Mouse (Mus musculus): ENCODE data around the gene Gm7982.
"Not testable (repeated sequence)": the region's sequence is repeated elsewhere in the genome, so short reads cannot be mapped to it uniquely, and the experiment has no call there.

The Gm7982 gene

DNA sequence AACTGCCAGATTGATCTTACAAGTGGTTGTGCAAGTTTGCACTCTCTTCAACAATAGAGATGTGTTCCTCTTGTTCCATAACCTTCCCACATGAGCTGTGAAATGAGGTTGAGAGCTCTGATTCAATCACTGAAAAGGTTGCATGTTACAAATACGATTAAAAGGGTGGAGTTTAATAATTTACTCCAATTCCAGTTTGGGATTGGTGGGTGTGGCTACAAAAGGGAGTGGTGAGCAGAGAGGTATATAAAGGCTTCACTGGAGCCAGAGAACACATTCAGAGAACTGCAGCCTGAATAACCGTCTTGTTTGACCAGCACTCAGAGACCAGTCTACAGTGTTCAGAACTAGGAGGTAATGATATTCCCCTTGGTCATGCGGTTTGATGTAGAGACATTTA, at the start of gene Gm7982:
TSS of gene Gm7982 (plus strand) at position 301 of the 400 bp plus-strand sequence.
- not testable (repeated sequence) for DNase-seq (ENCODE audit: inconsistent ontology term)

DNA sequence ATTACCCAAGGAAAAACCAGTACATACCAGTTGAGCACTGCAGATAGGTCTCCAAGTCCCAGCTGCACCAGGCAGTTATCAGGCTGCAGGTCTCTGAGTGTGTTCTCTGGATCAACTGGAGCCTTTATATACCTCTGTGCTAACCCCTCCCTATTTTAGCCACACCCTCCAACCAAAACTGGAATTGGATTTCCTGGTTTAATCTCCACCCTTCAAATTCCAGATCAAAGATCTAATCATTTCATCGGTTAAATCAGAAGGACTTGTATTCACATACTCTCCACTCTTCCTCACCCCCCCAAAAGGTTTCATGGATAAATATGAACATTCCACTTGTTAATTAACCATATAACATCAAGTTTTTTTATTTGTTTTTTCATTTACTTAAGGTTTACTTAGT, 5.7 kb upstream of the Gm7982 start, which contains the start of gene Gm7978:
TSS of gene Gm7978 (minus strand) at position 101 of the 400 bp plus-strand sequence.
- DNase-seq (ENCODE audit: inconsistent ontology term): not testable (repeated sequence)

DNA sequence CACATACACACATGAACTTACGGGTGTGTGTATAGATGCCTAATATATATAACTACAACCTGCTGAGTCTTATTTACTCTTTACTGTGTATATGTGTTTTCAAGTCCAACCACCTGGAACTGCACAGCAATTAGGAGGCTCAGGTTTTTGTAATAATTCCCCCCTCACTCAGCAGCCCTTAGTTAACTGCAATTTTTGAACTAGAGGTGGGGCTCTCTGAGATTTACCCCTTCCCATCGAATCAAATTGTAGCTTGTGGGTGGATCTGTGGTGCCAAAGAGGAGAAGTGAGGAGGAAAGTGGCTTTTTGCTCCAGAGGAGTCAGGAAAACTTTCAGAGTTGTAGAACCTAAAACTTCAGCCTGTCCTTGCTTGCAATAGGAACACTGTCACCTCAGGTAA, 33.9 kb downstream of the Gm7982 start, which contains the start of gene E330014E10Rik:
TSS of gene E330014E10Rik (plus strand) at position 301 of the 400 bp plus-strand sequence.
- not testable (repeated sequence) for DNase-seq (ENCODE audit: inconsistent ontology term)

Measured in Muller cell, postnatal 12 days (primary cell).